Mouse (Mus musculus): ENCODE data around the gene Plxna2. TPM values are rescaled to one million over a fixed set of nuclear protein-coding genes. Genes with fewer than 3 reads are reported as not detected.

Plxna2 gene
- total and polyA plus RNA-seq, 3 experiments: under 0.01 to 0.03 TPM; not detected in 1

- Histone ChIP-seq H3K4me1 (ENCODE audit: control insufficient read depth in 1 of 2, insufficient read depth in 2 of 2, low read length in 2 of 2) (no peaks in the 10 kb centered on the region), H3K4me3 (ENCODE audit: control insufficient read depth in 1 of 2, insufficient read depth in 1 of 2, low read depth in 2 of 2, low read length in 2 of 2) (no peak overlapping the region), H3K79me2 (ENCODE audit: control insufficient read depth, insufficient read depth, low read length, poor library complexity) (no peaks in the 10 kb centered on the region), H3K9me3 (replicated peaks; ENCODE audit: insufficient read depth, low read length) (no peaks in the 10 kb centered on the region), H3K9ac (ENCODE audit: control insufficient read depth, low read depth, low read length, poor library complexity, severe bottlenecking) (no peak overlapping the region), H3K27me3 (ENCODE audit: control insufficient read depth in 1 of 2, insufficient read depth in 2 of 2, low read length in 2 of 2) (no peaks in the 10 kb centered on the region), H3K36me3 (ENCODE audit: control insufficient read depth in 1 of 2, insufficient read depth in 2 of 2, low read length in 2 of 2) (no peaks in the 10 kb centered on the region), H3K27ac (ENCODE audit: control insufficient read depth, low read depth, low read length) (no peak overlapping the region)
- TF ChIP-seq POLR2AphosphoS2 (IDR thresholded peaks at IDR 0.05; ENCODE audit: low read length): no peak
- TF ChIP-seq MXI1 (IDR thresholded peaks at IDR 0.05; ENCODE audit: low read depth, low read length): no peak
- no peak for TF ChIP-seq ZNF384 (IDR thresholded peaks at IDR 0.05; ENCODE audit: low read depth, low read length)
- TF ChIP-seq MEF2A (IDR thresholded peaks at IDR 0.05; ENCODE audit: extremely low read depth, insufficient replicate concordance, low read depth, low read length, poor library complexity, severe bottlenecking): no peak
- no peak for TF ChIP-seq NRF1 (IDR thresholded peaks at IDR 0.05; ENCODE audit: insufficient read depth, low read depth, low read length, poor library complexity, severe bottlenecking)
- no peak for TF ChIP-seq RCOR1 (IDR thresholded peaks at IDR 0.05; ENCODE audit: low read depth, low read length)
- no peak for TF ChIP-seq MAFK (IDR thresholded peaks at IDR 0.05; ENCODE audit: borderline replicate concordance, low read depth, low read length)
- no peak for DNase-seq (ENCODE audit: low read depth, low spot score)
Measured at GRCm38 (mm10) chr1:194745177-194745934, 127.3 kb downstream of the Plxna2 start.

GRCm38 (mm10) chr1:194746332-194747249 is 128.6 kb downstream of the Plxna2 start:
- H3K27ac ChIP-seq (ENCODE audit: control insufficient read depth, low read depth, low read length): no peak overlapping the region
- no peaks in the 10 kb centered on the region for H3K4me1 ChIP-seq (ENCODE audit: control insufficient read depth in 1 of 2, insufficient read depth in 2 of 2, low read length in 2 of 2)
- no peak overlapping the region for H3K9ac ChIP-seq (ENCODE audit: control insufficient read depth, low read depth, low read length, poor library complexity, severe bottlenecking)
- DNase-seq (ENCODE audit: low read depth, low spot score): no peak
- no peaks in the 10 kb centered on the region for H3K36me3 ChIP-seq (ENCODE audit: control insufficient read depth in 1 of 2, insufficient read depth in 2 of 2, low read length in 2 of 2)
- no peaks in the 10 kb centered on the region for H3K27me3 ChIP-seq (ENCODE audit: control insufficient read depth in 1 of 2, insufficient read depth in 2 of 2, low read length in 2 of 2)
- no peak overlapping the region for H3K4me3 ChIP-seq (ENCODE audit: control insufficient read depth in 1 of 2, insufficient read depth in 1 of 2, low read depth in 2 of 2, low read length in 2 of 2)
- no peak for TF ChIP-seq RAD21 (IDR thresholded peaks at IDR 0.05; ENCODE audit: low read depth, low read length)
- no peak for TF ChIP-seq KAT2A (conservative IDR thresholded peaks at IDR 0.05; ENCODE audit: low read depth, low read length)
- no peak for TF ChIP-seq SMC3 (IDR thresholded peaks at IDR 0.05; ENCODE audit: low read depth, low read length)
- TF ChIP-seq POLR2A (IDR thresholded peaks at IDR 0.05; ENCODE audit: control insufficient read depth in 1 of 2, insufficient read depth in 1 of 2, low read depth in 1 of 2, low read length in 2 of 2, poor library complexity in 1 of 2): no peak
- no peak for TF ChIP-seq RCOR1 (IDR thresholded peaks at IDR 0.05; ENCODE audit: low read depth, low read length)
- no peak for TF ChIP-seq CTCF (IDR thresholded peaks at IDR 0.05 in 2 of 3, conservative IDR thresholded peaks at IDR 0.05 in 1 of 3; ENCODE audit: control insufficient read depth in 1 of 3, insufficient read depth in 1 of 3, low read depth in 2 of 3, low read length in 3 of 3, poor library complexity in 1 of 3, severe bottlenecking in 1 of 3)
- TF ChIP-seq TBP (IDR thresholded peaks at IDR 0.05; ENCODE audit: low read depth, low read length): no peak
- TF ChIP-seq MEF2A (IDR thresholded peaks at IDR 0.05; ENCODE audit: extremely low read depth, insufficient replicate concordance, low read depth, low read length, poor library complexity, severe bottlenecking): no peak
- no peak for TF ChIP-seq POLR2AphosphoS5 (IDR thresholded peaks at IDR 0.05; ENCODE audit: borderline replicate concordance, low read depth, low read length)
- TF ChIP-seq ELF1 (IDR thresholded peaks at IDR 0.05; ENCODE audit: low read depth, low read length): no peak
- no peaks in the 10 kb centered on the region for H3K9me3 ChIP-seq (replicated peaks; ENCODE audit: insufficient read depth, low read length)
- no peaks in the 10 kb centered on the region for H3K79me2 ChIP-seq (ENCODE audit: control insufficient read depth, insufficient read depth, low read length, poor library complexity)

Data from MEL (cell line).